8 mouse cellular contexts compared by ENCODE assay signal in the genomic region with DNA sequence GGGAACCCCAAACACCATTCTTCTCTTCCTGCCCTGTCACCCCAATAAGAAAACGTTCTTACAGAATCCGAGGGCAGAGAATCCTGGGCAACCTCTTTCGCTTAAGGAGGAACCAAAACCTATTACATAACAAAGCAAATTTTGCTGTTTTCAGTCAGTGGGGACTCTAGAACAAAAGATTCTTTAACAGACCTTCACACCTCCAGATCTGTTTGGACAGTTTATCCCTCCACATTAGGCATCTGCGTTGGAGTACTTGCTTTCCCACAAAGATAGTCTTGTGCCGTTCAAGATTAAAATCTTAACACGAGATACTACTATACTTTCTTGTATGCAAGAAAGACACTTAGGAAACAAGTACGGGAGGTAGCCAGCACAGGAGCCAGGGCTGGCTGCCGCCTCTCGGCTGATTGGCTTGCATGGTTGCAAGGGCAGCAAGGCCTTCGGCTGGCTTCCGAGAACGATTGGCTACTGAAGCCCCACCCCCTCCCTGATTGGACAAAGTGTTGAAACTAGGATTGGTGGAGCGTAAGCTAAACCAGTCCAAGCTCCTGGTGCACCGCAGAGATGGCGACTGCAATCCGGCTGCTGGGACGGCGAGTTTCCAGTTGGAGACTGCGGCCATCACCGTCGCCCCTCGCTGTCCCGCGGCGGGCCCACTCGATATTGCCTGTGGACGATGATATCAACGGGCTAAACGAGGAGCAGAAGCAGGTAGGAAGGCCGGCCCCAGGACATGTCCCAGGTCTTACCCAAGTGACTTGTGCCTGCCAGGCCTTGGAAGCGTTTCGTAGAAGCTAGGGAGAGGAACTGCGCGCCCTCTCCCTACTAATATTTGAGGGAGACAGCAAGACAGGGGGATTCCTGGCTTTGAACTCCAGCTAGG. TPM values are rescaled to one million over a fixed set of nuclear protein-coding genes. Genes with fewer than 3 reads are reported as not detected.
DNase-seq lines count a peak whose midpoint lies in the region; ATAC-seq and TF ChIP-seq lines count a peak whose summit lies in the region.

A gene (plus strand): TSS at position 501 of the 886 bp plus-strand sequence.

- peaks cover 20% of the 10 kb centered on the region for H3K4me1 ChIP-seq in erythroblast, embryonic 14.5 days (ENCODE audit: control insufficient read depth)
- no peaks in the 10 kb centered on the region for H3K4me1 ChIP-seq in heart, embryonic 11.5 days (ENCODE audit: control insufficient read depth, insufficient read depth, low read length)
- H3K4me1 ChIP-seq in kidney, embryonic 16.5 days (ENCODE audit: insufficient read depth, low read length): peaks cover 10% of the 10 kb centered on the region
- peaks cover 8% of the 10 kb centered on the region; the same call in 1 of the 2 replicates for H3K4me1 ChIP-seq in liver, adult 2 months (ENCODE audit: control insufficient read depth, insufficient read depth, low read length)

- peak within 1 kb of the TSS; percentile 4; the same call in 1 of the 2 replicates for H3K27ac ChIP-seq in heart, embryonic 11.5 days (ENCODE audit: low read depth, low read length)
- H3K27ac ChIP-seq in kidney, embryonic 16.5 days (ENCODE audit: low read length): peak within 1 kb of the TSS; percentile 67
- peak within 1 kb of the TSS; percentile 77 for H3K27ac ChIP-seq in liver, adult 2 months (replicated peaks; ENCODE audit: insufficient read depth, low read depth, low read length)

- H3ac ChIP-seq in C2C12 (ENCODE audit: control insufficient read depth, insufficient read length, low read depth) (peak within 1 kb of the TSS; percentile 81), myocyte (ENCODE audit: control insufficient read depth, insufficient read length) (peak within 1 kb of the TSS; percentile 14)

- WGBS in heart, embryonic 11.5 days (ENCODE audit: insufficient replicate concordance): under 1% methylated on average over 34 of the region's 34 CpGs
- WGBS in kidney, embryonic 16.5 days: under 1% methylated on average over 34 of the region's 34 CpGs
- under 1% methylated on average over 34 of the region's 34 CpGs for WGBS in liver, adult 2 months

- peak; percentile 97 for ATAC-seq in heart, embryonic 11.5 days (replicated peaks; ENCODE audit: insufficient number of reproducible peaks, low FRiP score, low TSS enrichment)
- ATAC-seq in kidney, embryonic 16.5 days (ENCODE audit: low FRiP score, low TSS enrichment): peak; percentile 100

- H3K27me3 ChIP-seq in C2C12 (ENCODE audit: control insufficient read depth, insufficient read depth, insufficient read length) (no peaks in the 10 kb centered on the region), myocyte (ENCODE audit: control insufficient read depth, insufficient read depth, insufficient read length) (no peaks in the 10 kb centered on the region)
- H3K27me3 ChIP-seq in erythroblast, embryonic 14.5 days (ENCODE audit: control insufficient read depth): peaks cover 2% of the 10 kb centered on the region; the same call in 1 of the 2 replicates
- no peaks in the 10 kb centered on the region for H3K27me3 ChIP-seq in heart, embryonic 11.5 days (ENCODE audit: control insufficient read depth, insufficient read depth, low read length)
- H3K27me3 ChIP-seq in kidney, embryonic 16.5 days (ENCODE audit: insufficient read depth, low read length): no peaks in the 10 kb centered on the region
- H3K27me3 ChIP-seq in liver, adult 2 months (ENCODE audit: control insufficient read depth, insufficient read depth, low read length): no peaks in the 10 kb centered on the region
- H3K27me3 ChIP-seq in splenic B cell, adult 2 months (ENCODE audit: control insufficient read depth, insufficient read depth, low read length, poor library complexity, severe bottlenecking): no peaks in the 10 kb centered on the region

- peak; percentile 99 for DNase-seq in brain, embryonic 14.5 days (ENCODE audit: low read depth)
- DNase-seq in liver, adult 2 months (ENCODE audit: extremely low read depth, low read depth, low spot score): peak; percentile 98
- DNase-seq in splenic B cell, adult 2 months (ENCODE audit: low read depth, low spot score): peak; percentile 93

- H3K79me3 ChIP-seq in C2C12 (ENCODE audit: low read depth): peaks cover 3% of the 10 kb centered on the region

- peak within 1 kb of the TSS; percentile 36 for H3K4me3 ChIP-seq in C2C12 (ENCODE audit: insufficient read depth, poor library complexity, severe bottlenecking)
- peak within 1 kb of the TSS; percentile 75 for H3K4me3 ChIP-seq in erythroblast, embryonic 14.5 days (replicated peaks)
- H3K4me3 ChIP-seq in heart, embryonic 11.5 days (ENCODE audit: low read depth, low read length): peak within 1 kb of the TSS; percentile 56
- peak within 1 kb of the TSS; percentile 70 for H3K4me3 ChIP-seq in kidney, embryonic 16.5 days (ENCODE audit: low read length)
- peak within 1 kb of the TSS; percentile 72 for H3K4me3 ChIP-seq in liver, adult 2 months (ENCODE audit: insufficient read depth, low read depth, low read length)
- H3K4me3 ChIP-seq in myocyte: peak within 1 kb of the TSS; percentile 28

- TF ChIP-seq POLR2A in brain, embryonic 14.5 days (IDR thresholded peaks at IDR 0.05; ENCODE audit: borderline replicate concordance, extremely low read depth, insufficient read depth, insufficient read length, poor library complexity, severe bottlenecking): peak; percentile 63; the same call in 1 of the 2 replicates
- peak; percentile 97 for TF ChIP-seq POLR2A in liver, adult 2 months (IDR thresholded peaks at IDR 0.05; ENCODE audit: extremely low read depth, insufficient read depth, low read length)
- TF ChIP-seq POLR2A in myocyte (IDR thresholded peaks at IDR 0.05; ENCODE audit: insufficient read length, low read depth): peak; percentile 94

- peaks cover 13% of the 10 kb centered on the region for H3K79me2 ChIP-seq in C2C12 (ENCODE audit: control insufficient read depth, insufficient read depth)
- peaks cover 24% of the 10 kb centered on the region for H3K79me2 ChIP-seq in liver, adult 2 months (ENCODE audit: control insufficient read depth, insufficient read depth, low read length)
- no peaks in the 10 kb centered on the region for H3K79me2 ChIP-seq in myocyte (ENCODE audit: control insufficient read depth, insufficient read depth)

- no peak for TF ChIP-seq CTCF in C2C12 (IDR thresholded peaks at IDR 0.05; ENCODE audit: control insufficient read depth, insufficient read depth, insufficient read length)
- TF ChIP-seq CTCF in brain, embryonic 14.5 days (IDR thresholded peaks at IDR 0.05; ENCODE audit: borderline replicate concordance, extremely low read depth, insufficient read depth, insufficient read length): no peak
- TF ChIP-seq CTCF in liver, adult 2 months (IDR thresholded peaks at IDR 0.05; ENCODE audit: low read depth, low read length): no peak

- peak within 1 kb of the TSS; percentile 78 for H3K9ac ChIP-seq in heart, embryonic 11.5 days (ENCODE audit: low read depth, low read length)
- peak within 1 kb of the TSS; percentile 81 for H3K9ac ChIP-seq in kidney, embryonic 16.5 days (replicated peaks; ENCODE audit: low read length)
- H3K9ac ChIP-seq in liver, adult 2 months (ENCODE audit: low read depth, low read length): peak within 1 kb of the TSS; percentile 87

- H3K36me3 ChIP-seq in C2C12 (ENCODE audit: control insufficient read depth, insufficient read depth) (no peaks in the 10 kb centered on the region), myocyte (ENCODE audit: control insufficient read depth, insufficient read depth) (no peaks in the 10 kb centered on the region)
- no peaks in the 10 kb centered on the region; the same call in 1 of the 2 replicates for H3K36me3 ChIP-seq in erythroblast, embryonic 14.5 days (ENCODE audit: control insufficient read depth)
- H3K36me3 ChIP-seq in heart, embryonic 11.5 days (ENCODE audit: control insufficient read depth, insufficient read depth, low read length): no peaks in the 10 kb centered on the region
- H3K36me3 ChIP-seq in kidney, embryonic 16.5 days (ENCODE audit: insufficient read depth, low read length): 0 out of 2 replicates have a peak, but pooled peaks cover 3% of the 10 kb centered on the region
- peaks cover 12% of the 10 kb centered on the region for H3K36me3 ChIP-seq in liver, adult 2 months (ENCODE audit: control insufficient read depth, insufficient read depth, low read length)
- no peaks in the 10 kb centered on the region for H3K36me3 ChIP-seq in splenic B cell, adult 2 months (ENCODE audit: control insufficient read depth, insufficient read depth, low read length, poor library complexity, severe bottlenecking)

- peak within 1 kb of the TSS; percentile 75 for H3K4me2 ChIP-seq in heart, embryonic 11.5 days
- peak within 1 kb of the TSS; percentile 74 for H3K4me2 ChIP-seq in kidney, embryonic 16.5 days (replicated peaks; ENCODE audit: low read depth, low read length)
- H3K4me2 ChIP-seq in myocyte (ENCODE audit: low read depth): peak within 1 kb of the TSS; percentile 67

- no peaks in the 10 kb centered on the region for H3K9me3 ChIP-seq in erythroblast, embryonic 14.5 days (ENCODE audit: control insufficient read depth, low read length)
- H3K9me3 ChIP-seq in heart, embryonic 11.5 days (replicated peaks; ENCODE audit: control insufficient read depth, low read length): no peaks in the 10 kb centered on the region
- no peaks in the 10 kb centered on the region for H3K9me3 ChIP-seq in kidney, embryonic 16.5 days (ENCODE audit: low read length)

TF ChIP-seq in C2C12, 6 proteins besides CTCF, POLR2A, EP300 and RAD21 (continues in another document):
- no peak for TF ChIP-seq MYOD1 (IDR thresholded peaks at IDR 0.05; ENCODE audit: control insufficient read depth, insufficient read length, low read depth)
- TF ChIP-seq MAX (IDR thresholded peaks at IDR 0.05): no peak
- TF ChIP-seq MYOG (IDR thresholded peaks at IDR 0.05; ENCODE audit: control insufficient read depth, extremely low read depth, insufficient read length): no peak
- TF ChIP-seq CEBPB (IDR thresholded peaks at IDR 0.05; ENCODE audit: low read depth): no peak
- no peak for TF ChIP-seq FOSL1 (IDR thresholded peaks at IDR 0.05; ENCODE audit: insufficient read depth, low read length, poor library complexity, severe bottlenecking)

TF ChIP-seq in myocyte, 11 proteins besides CTCF, POLR2A, EP300 and RAD21 (continues in another document):
- TF ChIP-seq POLR2AphosphoS2 (IDR thresholded peaks at IDR 0.05; ENCODE audit: insufficient read length, low read depth): peak; percentile 80
- no peak for TF ChIP-seq CEBPB (IDR thresholded peaks at IDR 0.05; ENCODE audit: insufficient read depth, poor library complexity, severe bottlenecking)
- TF ChIP-seq MYOG (IDR thresholded peaks at IDR 0.05; ENCODE audit: control insufficient read depth in 1 of 3, insufficient read depth in 1 of 3, insufficient read length in 2 of 3, low read depth in 2 of 3): no peak
- TF ChIP-seq SRF (IDR thresholded peaks at IDR 0.05; ENCODE audit: control insufficient read depth, insufficient read length, low read depth): no peak

RNA-seq across cellular contexts. Expression of the gene that starts here (rescaled TPM):
- polyA plus RNA-seq in C2C12 (2012; fragmentation: generic; extraction: Trizol) (15.2 TPM), myocyte (2012; fragmentation: generic; extraction: Trizol) (35.3 TPM)
- 57.5 and 60.2 TPM in 2 replicates for polyA plus RNA-seq in brain, embryonic 14.5 days (2012; rRNA removed)
- 0.30 and 0.45 TPM in 2 replicates for polyA plus RNA-seq in erythroblast, embryonic 14.5 days (2012)
- polyA plus RNA-seq in heart, embryonic 11.5 days (2014; fragmentation: Nextera tagmentation; extraction: Ambion mirVana): 52.5 and 63.2 TPM in 2 replicates
- 91.0 and 91.1 TPM in 2 replicates for polyA plus RNA-seq in kidney, embryonic 16.5 days (2015; fragmentation: Nextera tagmentation; extraction: Ambion mirVana)
- total RNA-seq in liver, adult 2 months (2014; rRNA removed): 127 and 146 TPM in 2 replicates
- polyA plus RNA-seq in liver, adult 2 months (2012; rRNA removed): 146 and 216 TPM in 2 replicates

Comparison
In these comparisons a context has a peak if more than half of its experiments do, and no peak if none do; other contexts are left out.
1. Peak in every context shown above with its lines: DNase-seq, ATAC-seq, H3K4me3 ChIP-seq and H3K27ac ChIP-seq.
2. RNA of the gene that starts here (polyA plus RNA-seq): 146 to 216 TPM in liver, adult 2 months, 91.0 to 91.1 TPM in kidney, embryonic 16.5 days, 57.5 to 60.2 TPM in brain, embryonic 14.5 days, 52.5 to 63.2 TPM in heart, embryonic 11.5 days, 35.3 TPM in myocyte (single experiment) and 15.2 TPM in C2C12 (single experiment); 0.30 to 0.45 TPM in erythroblast, embryonic 14.5 days; every median in the first group is over 10 times any median in the second.
3. H3K27ac ChIP-seq: peak in every context shown above with its lines; median percentile 77 in liver, adult 2 months; 67 in kidney, embryonic 16.5 days; 4 in heart, embryonic 11.5 days.